Comparison of ENCODE assay signal across 9 mouse cellular contexts in genomic region chr13:42822545-42822944, GRCm38 (mm10).
A peak's percentile ranks its signal among the peaks of the same experiment; 100 is the strongest.
DNase-seq lines count a peak whose midpoint lies in the region; ATAC-seq and TF ChIP-seq lines count a peak whose summit lies in the region.
"Had no signal": no experiment of that assay in that cellular context is flagged by ENCODE, and none has a peak within 500 bp of the region (broad histone marks: within the 10 kb centered on the region; RNA-seq: fewer than 3 reads in every experiment).

No protein-coding gene starts in this region.

- TF ChIP-seq POLR2A in small intestine, adult 2 months (IDR thresholded peaks at IDR 0.05; ENCODE audit: low read depth, low read length) = no peak

- no peak overlapping the region for H3K9ac ChIP-seq in midbrain, embryonic 14.5 days (replicated peaks; ENCODE audit: low read length)

- intact Hi-C loops in left cerebral cortex, postnatal 10 days (cut with DNase I) = loop anchor here (2.0 kb wide), 1 partner anchor 200 kb away; no protein-coding TSS in a partner anchor

- no peak overlapping the region for H3K4me2 ChIP-seq in midbrain, embryonic 14.5 days (ENCODE audit: low read length)

- H3K27me3 ChIP-seq in midbrain, embryonic 14.5 days (ENCODE audit: control insufficient read depth, insufficient read depth, low read length) = no peaks in the 10 kb centered on the region
- H3K27me3 ChIP-seq in small intestine, adult 2 months (ENCODE audit: control insufficient read depth, insufficient read depth, low read length) = no peaks in the 10 kb centered on the region

- H3K27ac ChIP-seq in midbrain, embryonic 14.5 days (replicated peaks; ENCODE audit: low read depth, low read length) = no peak overlapping the region
- H3K27ac ChIP-seq in small intestine, adult 2 months (ENCODE audit: insufficient read depth, low read depth, low read length) = no peak overlapping the region
- H3K27ac ChIP-seq: macrophage had no signal

- DNase-seq in adipocyte (ENCODE audit: low spot score) = peak; percentile 77
- peak; percentile 93 to 96 for DNase-seq in cerebellum, postnatal 10 days
- DNase-seq in gastrocnemius, adult 18-20 months (ENCODE audit: low spot score) = peak; percentile 77
- peak; percentile 57 for DNase-seq in hindlimb bud, embryonic 11.5 days (ENCODE audit: extremely low spot score, low read depth, low spot score)
- DNase-seq in left cerebral cortex, postnatal 10 days (ENCODE audit: extremely low spot score in 1 of 2, low spot score in 2 of 2) = peak; percentile 83
- peak; percentile 92 for DNase-seq in midbrain, embryonic 14.5 days

- ATAC-seq in midbrain, embryonic 14.5 days (ENCODE audit: low FRiP score, low TSS enrichment) = no peak; the same call in 1 of the 2 replicates
- ATAC-seq in inflammation-experienced regulatory T-cells, adult 6 months = no peak

- no peak overlapping the region for H3K4me3 ChIP-seq in midbrain, embryonic 14.5 days (replicated peaks; ENCODE audit: low read depth, low read length)
- H3K4me3 ChIP-seq in small intestine, adult 2 months (ENCODE audit: low read depth, low read length) = no peak overlapping the region

- 23% methylated on average over 10 of the region's 10 CpGs for WGBS in midbrain, embryonic 14.5 days
- WGBS in small intestine, adult 2 months = 17% methylated on average over 10 of the region's 10 CpGs

- TF ChIP-seq CTCF in small intestine, adult 2 months (IDR thresholded peaks at IDR 0.05; ENCODE audit: extremely low read depth, insufficient read length, insufficient replicate concordance, low read depth, low read length) = peak; percentile 80; the same call in 1 of the 2 replicates

- H3K9me3 ChIP-seq in midbrain, embryonic 14.5 days (ENCODE audit: control insufficient read depth, low read length) = no peaks in the 10 kb centered on the region

- H3K4me1 ChIP-seq in midbrain, embryonic 14.5 days (ENCODE audit: control insufficient read depth, insufficient read depth, low read length) = peaks cover 8% of the 10 kb centered on the region; the same call in 1 of the 2 replicates
- H3K4me1 ChIP-seq in small intestine, adult 2 months (ENCODE audit: control insufficient read depth, insufficient read depth, insufficient read length, low read length) = no peaks in the 10 kb centered on the region; the same call in 1 of the 2 replicates

- H3K36me3 ChIP-seq in midbrain, embryonic 14.5 days (ENCODE audit: control insufficient read depth, insufficient read depth, low read length) = no peaks in the 10 kb centered on the region
- no peaks in the 10 kb centered on the region for H3K36me3 ChIP-seq in small intestine, adult 2 months (ENCODE audit: control insufficient read depth, insufficient read depth, low read length)
